Mouse (Mus musculus): ENCODE data around the gene Nifk.

DNA sequence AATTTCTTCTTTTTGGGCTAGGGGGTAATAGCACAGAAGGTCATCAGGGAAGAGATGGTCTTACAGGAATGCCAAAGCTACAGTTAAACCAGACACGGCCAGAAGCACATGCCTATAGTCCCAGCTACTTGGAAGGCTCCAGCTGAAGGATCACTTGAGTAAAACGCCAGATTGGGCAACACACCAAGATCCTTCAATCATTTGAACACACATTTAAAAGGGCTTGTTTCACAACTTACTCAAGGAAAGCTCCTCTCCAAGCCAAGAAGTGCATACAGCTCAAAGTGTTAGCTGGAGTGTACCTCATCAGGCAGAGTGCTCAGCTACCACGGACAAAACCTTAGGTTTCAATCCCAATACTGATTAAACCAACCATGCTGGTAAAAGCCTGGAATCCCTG lies 25.0 kb upstream of the Nifk start:
- TF ChIP-seq CTCF (IDR thresholded peaks at IDR 0.05; ENCODE audit: low read depth, low read length) = no peak
- TF ChIP-seq GATA2 (IDR thresholded peaks at IDR 0.05; ENCODE audit: borderline replicate concordance, low read depth, low read length) = no peak
- no peak for TF ChIP-seq TAL1 (conservative IDR thresholded peaks at IDR 0.05; ENCODE audit: low read depth, low read length)
